In genomic region chr17:17346281-17346680, GRCm38 (mm10) we compare ENCODE assay signal across 9 mouse cellular contexts. TPM values are rescaled to one million over a fixed set of nuclear protein-coding genes. Genes with fewer than 3 reads are reported as not detected.
DNase-seq lines count a peak whose midpoint lies in the region; ATAC-seq and TF ChIP-seq lines count a peak whose summit lies in the region.
"Not testable (repeated sequence)": the region's sequence is repeated elsewhere in the genome, so short reads cannot be mapped to it uniquely, and the experiment has no call there.
"Had no signal": no experiment of that assay in that cellular context is flagged by ENCODE, and none has a peak within 500 bp of the region (broad histone marks: within the 10 kb centered on the region; RNA-seq: fewer than 3 reads in every experiment).

No protein-coding gene starts in this region.

- not testable (repeated sequence) for H3K27ac ChIP-seq in forebrain, embryonic 11.5 days (ENCODE audit: low read depth, low read length); heart, embryonic 14.5 days (replicated peaks in 1 of 2; ENCODE audit: control insufficient read depth in 1 of 2, insufficient read depth in 1 of 2, low read depth in 2 of 2, low read length in 2 of 2); intestine, embryonic 14.5 days (ENCODE audit: low read depth); limb, embryonic 12.5 days; lung, embryonic 14.5 days (ENCODE audit: low read depth); midbrain, embryonic 16.5 days (ENCODE audit: low read length); stomach, embryonic 15.5 days

- H3K4me1 ChIP-seq in forebrain, embryonic 11.5 days (replicated peaks; ENCODE audit: control insufficient read depth, insufficient read depth, low read length); heart, embryonic 14.5 days (ENCODE audit: control insufficient read depth in 2 of 2, insufficient read depth in 2 of 2, low read length in 2 of 2); intestine, embryonic 14.5 days (replicated peaks; ENCODE audit: control insufficient read depth, insufficient read depth, low read length); limb, embryonic 12.5 days (replicated peaks); lung, embryonic 14.5 days (ENCODE audit: insufficient read depth); midbrain, embryonic 16.5 days (ENCODE audit: control insufficient read depth, insufficient read depth, low read length); stomach, embryonic 15.5 days: not testable (repeated sequence)

- H3K9me3 ChIP-seq in forebrain, embryonic 11.5 days (ENCODE audit: control insufficient read depth, low read length); heart, embryonic 14.5 days (ENCODE audit: control insufficient read depth, low read length); intestine, embryonic 14.5 days (ENCODE audit: control insufficient read depth, low read length); limb, embryonic 12.5 days; lung, embryonic 14.5 days (ENCODE audit: low read depth, low read length); midbrain, embryonic 16.5 days (replicated peaks; ENCODE audit: control insufficient read depth, low read length, poor library complexity, severe bottlenecking); stomach, embryonic 15.5 days: not testable (repeated sequence)

- peak; percentile 2 for DNase-seq in Muller cell, postnatal 12 days (ENCODE audit: inconsistent ontology term)
- DNase-seq in forebrain, embryonic 11.5 days (ENCODE audit: low spot score); intestine, embryonic 14.5 days (ENCODE audit: low spot score): not testable (repeated sequence)
- peak; percentile 3 for DNase-seq in lung, embryonic 14.5 days

- not testable (repeated sequence) for TF ChIP-seq CTCF in lung, embryonic 14.5 days (IDR thresholded peaks at IDR 0.05; ENCODE audit: low read depth)

- H3K4me3 ChIP-seq in forebrain, embryonic 11.5 days (ENCODE audit: low read depth, low read length): peak overlapping the region; percentile 15; the same call in 1 of the 2 replicates
- H3K4me3 ChIP-seq in heart, embryonic 14.5 days (ENCODE audit: control insufficient read depth in 1 of 2, insufficient read depth in 1 of 2, low read depth in 1 of 2, low read length in 2 of 2): peak overlapping the region; percentile 35
- H3K4me3 ChIP-seq in intestine, embryonic 14.5 days (ENCODE audit: low read depth, low read length): peak overlapping the region; percentile 31
- peak overlapping the region; percentile 32 for H3K4me3 ChIP-seq in limb, embryonic 12.5 days (replicated peaks)
- H3K4me3 ChIP-seq in lung, embryonic 14.5 days (ENCODE audit: low read depth, low read length): peak overlapping the region; percentile 24
- peak overlapping the region; percentile 34 for H3K4me3 ChIP-seq in midbrain, embryonic 16.5 days (ENCODE audit: low read depth, low read length)
- peak overlapping the region; percentile 22 for H3K4me3 ChIP-seq in stomach, embryonic 15.5 days (replicated peaks)

- ATAC-seq in forebrain, embryonic 11.5 days (replicated peaks; ENCODE audit: low FRiP score); heart, embryonic 14.5 days (ENCODE audit: insufficient number of reproducible peaks, insufficient read depth, low FRiP score, low read depth); intestine, embryonic 14.5 days (replicated peaks; ENCODE audit: low FRiP score, low TSS enrichment, low read depth); limb, embryonic 12.5 days (ENCODE audit: insufficient number of reproducible peaks, insufficient read depth, low FRiP score, low TSS enrichment, low read depth); lung, embryonic 14.5 days (ENCODE audit: insufficient read depth); midbrain, embryonic 16.5 days; stomach, embryonic 15.5 days (ENCODE audit: insufficient read depth, low FRiP score, low read depth): not testable (repeated sequence)

- WGBS in forebrain, embryonic 11.5 days: 43% methylated on average over 4 of the region's 4 CpGs
- 39% methylated on average over 4 of the region's 4 CpGs for WGBS in heart, embryonic 14.5 days
- WGBS in intestine, embryonic 14.5 days: 40% methylated on average over 4 of the region's 4 CpGs
- WGBS in limb, embryonic 12.5 days: 41% methylated on average over 4 of the region's 4 CpGs
- 37% methylated on average over 4 of the region's 4 CpGs for WGBS in lung, embryonic 14.5 days
- WGBS in midbrain, embryonic 16.5 days: 35% methylated on average over 4 of the region's 4 CpGs
- WGBS in stomach, embryonic 15.5 days: 40% methylated on average over 4 of the region's 4 CpGs

- H3K4me2 ChIP-seq in forebrain, embryonic 11.5 days (ENCODE audit: low read depth, low read length, severe bottlenecking): peak overlapping the region; percentile 41
- peak overlapping the region; percentile 66 for H3K4me2 ChIP-seq in heart, embryonic 14.5 days (ENCODE audit: low read length)
- peak overlapping the region; percentile 55 for H3K4me2 ChIP-seq in intestine, embryonic 14.5 days (ENCODE audit: low read length)
- peak overlapping the region; percentile 54 for H3K4me2 ChIP-seq in limb, embryonic 12.5 days
- H3K4me2 ChIP-seq in lung, embryonic 14.5 days: peak overlapping the region; percentile 54
- H3K4me2 ChIP-seq in midbrain, embryonic 16.5 days (ENCODE audit: low read length): peak overlapping the region; percentile 56
- H3K4me2 ChIP-seq in stomach, embryonic 15.5 days: peak overlapping the region; percentile 53

- not testable (repeated sequence) for H3K36me3 ChIP-seq in forebrain, embryonic 11.5 days (ENCODE audit: control insufficient read depth, insufficient read depth, low read length); heart, embryonic 14.5 days (ENCODE audit: control insufficient read depth, insufficient read depth, low read length); intestine, embryonic 14.5 days (ENCODE audit: control insufficient read depth, insufficient read depth, low read length); limb, embryonic 12.5 days; lung, embryonic 14.5 days (ENCODE audit: insufficient read depth); midbrain, embryonic 16.5 days (ENCODE audit: control insufficient read depth, insufficient read depth, low read length); stomach, embryonic 15.5 days

- not testable (repeated sequence) for H3K9ac ChIP-seq in forebrain, embryonic 11.5 days (ENCODE audit: low read length); intestine, embryonic 14.5 days (ENCODE audit: low read length); lung, embryonic 14.5 days; stomach, embryonic 15.5 days
- peak overlapping the region; percentile 25; the same call in 1 of the 2 replicates for H3K9ac ChIP-seq in heart, embryonic 14.5 days (ENCODE audit: low read length)
- H3K9ac ChIP-seq in limb, embryonic 12.5 days (replicated peaks): 0 out of 2 replicates have a peak overlapping the region, but pooled peaks have one; percentile 8
- peak overlapping the region; percentile 30; the same call in 1 of the 2 replicates for H3K9ac ChIP-seq in midbrain, embryonic 16.5 days (ENCODE audit: low read depth, low read length)

- not testable (repeated sequence) for H3K27me3 ChIP-seq in forebrain, embryonic 11.5 days (ENCODE audit: control insufficient read depth, insufficient read depth, low read length); heart, embryonic 14.5 days (ENCODE audit: control insufficient read depth, insufficient read depth, low read length); intestine, embryonic 14.5 days (replicated peaks; ENCODE audit: control insufficient read depth, insufficient read depth, low read length); limb, embryonic 12.5 days; lung, embryonic 14.5 days (ENCODE audit: insufficient read depth, low read length); midbrain, embryonic 16.5 days (ENCODE audit: control insufficient read depth, insufficient read depth, low read depth, low read length); stomach, embryonic 15.5 days (replicated peaks)

RNA-seq across cellular contexts. Expression of gene Riok2, which starts 27.8 kb away (rescaled TPM):
- 29.6 and 33.6 TPM in 2 replicates for polyA plus RNA-seq in forebrain, embryonic 11.5 days (2014; fragmentation: Nextera tagmentation; extraction: Ambion mirVana)
- polyA plus RNA-seq in heart, embryonic 14.5 days (2014; fragmentation: Nextera tagmentation; extraction: Ambion mirVana): 22.6 and 22.7 TPM in 2 replicates
- polyA plus RNA-seq in intestine, embryonic 14.5 days (2014; fragmentation: Nextera tagmentation; extraction: Ambion mirVana): 29.1 and 33.1 TPM in 2 replicates
- polyA plus RNA-seq in limb, embryonic 12.5 days (2016; fragmentation: Nextera tagmentation; extraction: Ambion mirVana): 34.2 TPM in 2 replicates
- 26.8 and 29.3 TPM in 2 replicates for polyA plus RNA-seq in lung, embryonic 14.5 days (2014; fragmentation: Nextera tagmentation; extraction: Ambion mirVana)
- polyA plus RNA-seq in midbrain, embryonic 16.5 days (2015; fragmentation: Nextera tagmentation; extraction: Ambion mirVana): 21.6 and 24.9 TPM in 2 replicates
- polyA plus RNA-seq in stomach, embryonic 15.5 days (2015; fragmentation: Nextera tagmentation; extraction: Ambion mirVana): 24.1 and 27.6 TPM in 2 replicates

RNA-seq across cellular contexts. Expression of gene Lix1, which starts 56.2 kb away (rescaled TPM):
- 89.3 and 106 TPM in 2 replicates for polyA plus RNA-seq in forebrain, embryonic 11.5 days (2014; fragmentation: Nextera tagmentation; extraction: Ambion mirVana)
- polyA plus RNA-seq in heart, embryonic 14.5 days (2014; fragmentation: Nextera tagmentation; extraction: Ambion mirVana): 2.8 and 4.3 TPM in 2 replicates
- polyA plus RNA-seq in intestine, embryonic 14.5 days (2014; fragmentation: Nextera tagmentation; extraction: Ambion mirVana): 4.1 and 5.8 TPM in 2 replicates
- 35.1 and 38.9 TPM in 2 replicates for polyA plus RNA-seq in limb, embryonic 12.5 days (2016; fragmentation: Nextera tagmentation; extraction: Ambion mirVana)
- 0.26 and 0.60 TPM in 2 replicates for polyA plus RNA-seq in lung, embryonic 14.5 days (2014; fragmentation: Nextera tagmentation; extraction: Ambion mirVana)
- 9.6 and 10.2 TPM in 2 replicates for polyA plus RNA-seq in midbrain, embryonic 16.5 days (2015; fragmentation: Nextera tagmentation; extraction: Ambion mirVana)
- 5.1 and 5.4 TPM in 2 replicates for polyA plus RNA-seq in stomach, embryonic 15.5 days (2015; fragmentation: Nextera tagmentation; extraction: Ambion mirVana)
- polyA plus RNA-seq: G1E had no signal
